Mouse (Mus musculus): ENCODE results near the gene Zfp385b. TPM values are rescaled to one million over a fixed set of nuclear protein-coding genes. Genes with fewer than 3 reads are reported as not detected.

The Zfp385b gene
- total RNA-seq, 2 experiments from 2014 or later, result 5.3 to 7.5 TPM

- no peak for DNase-seq
- intact Hi-C loops (cut with DNase I), result no loop called here
Measured at GRCm38 (mm10) chr2:77411612-77412011, 407.8 kb downstream of the Zfp385b start.

- no peak for DNase-seq
- intact Hi-C loops (cut with DNase I), result no loop called here
Measured at GRCm38 (mm10) chr2:77409521-77410135, 409.8 kb downstream of the Zfp385b start.

- DNase-seq, result no peak
- intact Hi-C loops (cut with DNase I), result no loop called here
Measured at GRCm38 (mm10) chr2:77408972-77409371, 410.5 kb downstream of the Zfp385b start.

- DNase-seq, result no peak
- intact Hi-C loops (cut with DNase I), result no loop called here
Measured at GRCm38 (mm10) chr2:77402329-77402728, 417.1 kb downstream of the Zfp385b start.

GRCm38 (mm10) chr2:77401438-77402235 lies 417.8 kb downstream of the Zfp385b start:
- no peak for DNase-seq
- intact Hi-C loops (cut with DNase I), result no loop called here

GRCm38 (mm10) chr2:77393881-77394280 lies 425.6 kb downstream of the Zfp385b start:
- no peak for DNase-seq
- intact Hi-C loops (cut with DNase I), result no loop called here

GRCm38 (mm10) chr2:77388186-77388585 lies 431.3 kb downstream of the Zfp385b start:
- DNase-seq, result no peak
- intact Hi-C loops (cut with DNase I), result no loop called here

- DNase-seq, result peak; percentile 37 to 59
- intact Hi-C loops (cut with DNase I), result loop anchor here (1.0 kb wide), 1 partner anchor 323 kb away; no protein-coding TSS in a partner anchor
Measured at GRCm38 (mm10) chr2:77386515-77386914, 432.9 kb downstream of the Zfp385b start.

- peak in 1 of 2 experiments; percentile 14 for DNase-seq
- intact Hi-C loops (cut with DNase I), result no loop called here
Measured at GRCm38 (mm10) chr2:77382766-77383165, 436.7 kb downstream of the Zfp385b start.

- intact Hi-C loops (cut with DNase I), result no loop called here
- DNase-seq, result no peak
Measured at GRCm38 (mm10) chr2:77379907-77380306, 439.5 kb downstream of the Zfp385b start.

- intact Hi-C loops (cut with DNase I), result no loop called here
- DNase-seq, result no peak
Measured at GRCm38 (mm10) chr2:77379332-77379731, 440.1 kb downstream of the Zfp385b start.

GRCm38 (mm10) chr2:77376823-77377222 lies 442.6 kb downstream of the Zfp385b start:
- DNase-seq, result no peak
- intact Hi-C loops (cut with DNase I), result no loop called here

GRCm38 (mm10) chr2:77375155-77375554 lies 444.3 kb downstream of the Zfp385b start:
- intact Hi-C loops (cut with DNase I), result no loop called here
- no peak for DNase-seq

GRCm38 (mm10) chr2:77369174-77369573 lies 450.3 kb downstream of the Zfp385b start:
- no peak for DNase-seq
- intact Hi-C loops (cut with DNase I), result no loop called here

Other genes with a start within 250 kb of the Zfp385b start
- gene Cwc22, start 126.7 kb upstream of the Zfp385b start, total RNA-seq (2021), result 10 to 100 TPM; 14.9 to 17.6 TPM

Data from heart, postnatal 14 days (tissue).